Mouse (Mus musculus) CD4-positive naive resting alpha-beta T cell, adult 57 days (primary cell): ENCODE measurements around the gene Olfr131. TPM values are rescaled to one million over a fixed set of nuclear protein-coding genes. Genes with fewer than 3 reads are reported as not detected.

Experiments used
- total RNA-seq: library from RNA; stranded (reverse); gene quantifications from one replicate; pipeline ENCODE4 v1.2.4, GENCODE M21; 2023

Gene Olfr131
- total RNA-seq: not detected

GRCm38 (mm10) chr17:38088593-38088992 is at the start of gene Olfr131:
Gene Olfr131, minus strand, starts transcription at chr17:38088693.

GRCm38 (mm10) chr17:38134426-38134825 is 45.9 kb upstream of the Olfr131 start, which contains the start of gene Olfr132:
Gene Olfr132, minus strand, starts transcription at chr17:38134526.

GRCm38 (mm10) chr17:38063621-38064020 is 24.9 kb downstream of the Olfr131 start, which contains the start of gene Olfr130:
Gene Olfr130, plus strand, starts transcription at chr17:38063921.

GRCm38 (mm10) chr17:38059979-38060378 is 28.5 kb downstream of the Olfr131 start, which contains the start of gene Olfr129:
Gene Olfr129, minus strand, starts transcription at chr17:38060079.

Other genes starting within 250 kb of the Olfr131 start
- gene Olfr126, start 241.2 kb downstream of the Olfr131 start, total RNA-seq: not detected
- gene Olfr127, start 188.3 kb downstream of the Olfr131 start, total RNA-seq: not detected
- gene Olfr128, start 168.1 kb downstream of the Olfr131 start, total RNA-seq: not detected
- gene Olfr761, start 135.6 kb downstream of the Olfr131 start, total RNA-seq: not detected
- not detected for gene Olfr129, start 28.6 kb downstream of the Olfr131 start, total RNA-seq
- not detected for gene Olfr130, start 24.8 kb downstream of the Olfr131 start, total RNA-seq
- gene Olfr132, start 45.8 kb upstream of the Olfr131 start, total RNA-seq: not detected
- gene Olfr133, start 56.6 kb upstream of the Olfr131 start, total RNA-seq: not detected
- not detected for gene Olfr134, start 82.7 kb upstream of the Olfr131 start, total RNA-seq
- gene Olfr135, start 115.6 kb upstream of the Olfr131 start, total RNA-seq: not detected
- gene Olfr138, start 172.3 kb upstream of the Olfr131 start, total RNA-seq: not detected
- gene Olfr137, start 218.9 kb upstream of the Olfr131 start, total RNA-seq: not detected
- gene Olfr136, start 241.1 kb upstream of the Olfr131 start, total RNA-seq: not detected